11 mouse cellular contexts compared by ENCODE assay signal in the genomic region with DNA sequence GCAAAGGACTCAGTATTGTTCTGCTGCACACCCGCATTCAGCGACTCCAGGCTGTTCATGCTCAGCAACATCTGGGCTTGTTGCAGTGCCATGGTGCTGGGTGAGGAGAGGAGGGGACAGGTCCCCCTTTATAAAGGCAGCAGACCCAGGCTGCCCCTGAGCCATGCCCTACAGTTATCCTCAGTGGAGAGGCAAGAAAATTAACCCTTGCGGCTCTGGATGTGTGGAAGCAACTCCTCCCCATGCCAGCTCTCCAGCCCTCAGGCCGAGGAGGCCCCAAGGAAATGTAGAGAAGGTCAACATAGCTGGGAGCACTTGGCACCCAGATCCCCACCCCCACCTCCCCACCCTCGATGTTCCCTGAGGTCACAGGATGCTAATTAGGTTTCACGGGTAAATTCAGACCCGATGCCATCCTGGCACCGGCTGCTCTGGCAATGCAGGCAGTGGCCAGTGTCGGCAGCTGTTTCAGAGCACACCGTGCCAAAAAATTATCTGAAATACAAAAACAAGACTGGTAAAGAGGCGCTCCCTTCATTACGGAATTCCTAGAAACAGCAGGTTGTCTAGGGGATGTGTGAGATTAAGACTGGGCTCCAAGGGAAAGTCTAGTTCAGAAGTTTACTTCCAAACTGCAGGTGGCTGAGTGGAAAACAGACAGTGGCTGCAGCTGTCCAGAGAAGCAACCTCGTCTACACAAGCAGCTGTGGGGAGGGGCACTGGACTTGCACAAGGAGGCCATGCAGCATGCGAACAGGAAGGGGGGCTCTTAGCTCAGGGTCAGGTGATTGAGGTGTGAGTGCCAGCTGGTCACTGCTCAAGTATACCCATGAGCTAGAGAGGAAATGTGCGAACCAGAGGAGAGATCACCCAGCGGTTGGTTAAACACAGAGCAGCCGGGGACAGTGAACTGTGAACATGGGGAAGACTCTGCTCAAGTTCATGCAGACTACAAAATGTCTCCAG. TPM values are rescaled to one million over a fixed set of nuclear protein-coding genes. Genes with fewer than 3 reads are reported as not detected.
DNase-seq lines count a peak whose midpoint lies in the region; ATAC-seq lines count a peak whose summit lies in the region.
"Had no signal": no experiment of that assay in that cellular context is flagged by ENCODE, and none has a peak within 500 bp of the region (broad histone marks: within the 10 kb centered on the region; RNA-seq: fewer than 3 reads in every experiment).

No protein-coding gene starts in this region.

- H3K27me3 ChIP-seq in heart, embryonic 14.5 days (ENCODE audit: control insufficient read depth, insufficient read depth, low read length), result no peaks in the 10 kb centered on the region
- H3K27me3 ChIP-seq: megakaryocyte, embryonic 14.5 days had no signal

- no peak overlapping the region for H3K4me3 ChIP-seq in heart, embryonic 14.5 days (ENCODE audit: control insufficient read depth in 1 of 2, insufficient read depth in 1 of 2, low read depth in 1 of 2, low read length in 2 of 2)
- H3K4me3 ChIP-seq: heart, adult 2 months; megakaryocyte, embryonic 14.5 days had no signal

- no peak for DNase-seq in heart, adult 18-20 months
- DNase-seq in ovary, postnatal 36 days (ENCODE audit: low spot score), result peak; percentile 24
- DNase-seq in ovary, postnatal 14 days (ENCODE audit: low spot score), result no peak
- peak; percentile 66 for DNase-seq in kidney, postnatal 36 days
- no peak for DNase-seq in adrenal gland, postnatal 25 days
- no peak for DNase-seq in retina, embryonic 14.5 days (ENCODE audit: low spot score)
- no peak for DNase-seq in urinary bladder, postnatal 4 days (ENCODE audit: low spot score in 2 of 2)

- WGBS in heart, embryonic 14.5 days, result 76% methylated on average over 17 of the region's 17 CpGs

- H3K9me3 ChIP-seq in heart, embryonic 14.5 days (ENCODE audit: control insufficient read depth, low read length), result no peaks in the 10 kb centered on the region
- H3K9me3 ChIP-seq: G1E; megakaryocyte, embryonic 14.5 days had no signal

- ATAC-seq in heart, embryonic 14.5 days (ENCODE audit: insufficient number of reproducible peaks, insufficient read depth, low FRiP score, low read depth), result no peak

- peaks cover 95% of the 10 kb centered on the region for H3K36me3 ChIP-seq in heart, embryonic 14.5 days (ENCODE audit: control insufficient read depth, insufficient read depth, low read length)

- H3K4me2 ChIP-seq in heart, embryonic 14.5 days (ENCODE audit: low read length), result no peak overlapping the region

- H3K27ac ChIP-seq in heart, embryonic 14.5 days (replicated peaks in 1 of 2; ENCODE audit: control insufficient read depth in 1 of 2, insufficient read depth in 1 of 2, low read depth in 2 of 2, low read length in 2 of 2), result peak overlapping the region; percentile 57 to 67
- H3K27ac ChIP-seq: heart, adult 2 months had no signal

- H3K4me1 ChIP-seq in heart, embryonic 14.5 days (ENCODE audit: control insufficient read depth in 2 of 2, insufficient read depth in 2 of 2, low read length in 2 of 2), result peaks cover 22 to 55% of the 10 kb centered on the region in 2 experiments

- H3K9ac ChIP-seq in heart, embryonic 14.5 days (ENCODE audit: low read length), result no peak overlapping the region

RNA-seq across cellular contexts. Expression of a gene that starts 20.5 kb away (rescaled TPM):
- polyA plus RNA-seq in heart, embryonic 14.5 days (2014; fragmentation: Nextera tagmentation; extraction: Ambion mirVana), result 11.2 and 12.4 TPM in 2 replicates
- 10 to 100 TPM in 1 of 2 experiments, 1 to 10 TPM in 1; 8.6 to 12.1 TPM for total RNA-seq in heart, adult 18-20 months (2021)
- 25.6 and 27.6 TPM in 2 replicates for total RNA-seq in adrenal gland, postnatal 25 days (2021)

RNA-seq across cellular contexts. Expression of a gene that starts 21.5 kb away (rescaled TPM):
- polyA plus RNA-seq in heart, embryonic 14.5 days (2014; fragmentation: Nextera tagmentation; extraction: Ambion mirVana), result 327 and 338 TPM in 2 replicates
- 100 to 1,000 TPM; 156 to 162 TPM for total RNA-seq in heart, adult 18-20 months (2021)
- 206 and 209 TPM in 2 replicates for total RNA-seq in adrenal gland, postnatal 25 days (2021)

RNA-seq across cellular contexts. Expression of a gene that starts 50.2 kb away (rescaled TPM):
- polyA plus RNA-seq in heart, embryonic 14.5 days (2014; fragmentation: Nextera tagmentation; extraction: Ambion mirVana), result 30.1 and 34.7 TPM in 2 replicates
- 10 to 100 TPM; 28.8 to 31.7 TPM for total RNA-seq in heart, adult 18-20 months (2021)
- 20.8 and 37.1 TPM in 2 replicates for total RNA-seq in adrenal gland, postnatal 25 days (2021)

Comparison
In these comparisons a context has a peak if more than half of its experiments do, and no peak if none do; other contexts are left out.
1. DNase-seq: peak in ovary, postnatal 36 days (single experiment) and kidney, postnatal 36 days (2 of 2); none in heart, adult 18-20 months (0 of 2), ovary, postnatal 14 days (single experiment), adrenal gland, postnatal 25 days (single experiment), retina, embryonic 14.5 days (single experiment) and urinary bladder, postnatal 4 days (0 of 2).